Mouse (Mus musculus) forebrain, embryonic 15.5 days (tissue): Measurements from ENCODE around the gene Ppil1. TPM values are rescaled to one million over a fixed set of nuclear protein-coding genes. Genes with fewer than 3 reads are reported as not detected.
"Not testable (repeated sequence)": the region's sequence is repeated elsewhere in the genome, so short reads cannot be mapped to it uniquely, and the experiment has no call there.

ENCODE experiments used
- ATAC-seq: fragments of 200-750 bp; cut with Nextera tagmentation; replicated peaks from 2 replicates; pipeline ENCODE4 v1.8.0; 2017; ENCODE audit warnings: mild to moderate bottlenecking, moderate TSS enrichment, moderate library complexity
- H3K27ac ChIP-seq: fragments of 300-500 bp; sonication (generic); replicated peaks from 2 replicates; pipeline ENCODE4 v1.5.1; 2015; ENCODE audit warnings: mild to moderate bottlenecking, inconsistent platforms
- H3K27me3 ChIP-seq: fragments of 300-500 bp; sonication (generic); 2 replicates; pipeline ENCODE4 v1.6.1; 2015; ENCODE audit warnings: inconsistent platforms
- H3K36me3 ChIP-seq: fragments of 300-500 bp; sonication (generic); 2 replicates; pipeline ENCODE4 v1.6.1; 2015; ENCODE audit warnings: mild to moderate bottlenecking, inconsistent platforms
- H3K4me1 ChIP-seq: fragments of 300-500 bp; sonication (generic); 2 replicates; pipeline ENCODE4 v1.6.1; 2015; ENCODE audit warnings: inconsistent platforms
- H3K4me2 ChIP-seq: fragments of 300-500 bp; sonication (generic); replicated peaks from 2 replicates; pipeline ENCODE4 v1.6.1; 2015; ENCODE audit warnings: mild to moderate bottlenecking, inconsistent platforms
- H3K4me3 ChIP-seq: fragments of 300-500 bp; sonication (generic); 2 replicates; pipeline ENCODE4 v1.5.1; 2015; ENCODE audit warnings: mild to moderate bottlenecking, inconsistent platforms
- H3K9ac ChIP-seq: fragments of 300-500 bp; sonication (generic); replicated peaks from 2 replicates; pipeline ENCODE4 v1.6.1; 2015; ENCODE audit warnings: mild to moderate bottlenecking, inconsistent platforms
- H3K9me3 ChIP-seq: fragments of 300-500 bp; sonication (generic); 2 replicates; pipeline ENCODE4 v1.6.1; 2016; ENCODE audit warnings: inconsistent platforms
- WGBS: fragments of 180-500 bp; shearing (Covaris S2); methylation state at CpG from one replicate; pipeline ENCODE4 v1.1.7; 2015; ENCODE audit warnings: mixed read lengths; 5-methylcytosine and 5-hydroxymethylcytosine counted together
- polyA plus RNA-seq: library from polyadenylated mRNA; unstranded; fragments of >200 nt; fragmentation: Nextera tagmentation; extraction: Ambion mirVana; gene quantifications from 2 replicates; pipeline ENCODE4 v1.2.1, GENCODE M21; 2015

Gene Ppil1
- polyA plus RNA-seq, 1 experiment from 2014 or later = 128 TPM

DNA sequence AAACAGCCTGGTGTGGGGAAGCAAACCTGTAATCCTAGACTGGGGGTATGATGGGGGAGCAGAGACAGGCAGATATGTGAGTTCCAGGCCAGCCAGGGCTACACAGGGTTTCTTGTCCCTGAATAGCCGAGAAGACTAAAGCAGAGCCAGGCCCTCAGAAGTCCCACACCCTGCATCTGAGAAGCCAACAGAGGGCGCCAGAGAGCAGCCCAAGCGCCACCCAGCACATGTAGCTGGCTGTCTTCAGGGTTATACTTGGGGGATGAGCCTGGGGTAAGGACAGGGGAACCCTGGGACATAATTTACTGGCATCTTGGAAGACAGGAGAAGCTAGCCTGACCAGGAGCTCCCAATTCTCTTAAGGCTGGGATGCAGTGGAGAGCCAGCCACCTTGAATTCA, 4.5 kb downstream of the Ppil1 start:
- no peak overlapping the region for H3K9ac ChIP-seq
- H3K36me3 ChIP-seq = peaks cover 17% of the 10 kb centered on the region
- WGBS = 6% methylated on average over 3 of the region's 3 CpGs
- peaks cover 35% of the 10 kb centered on the region for H3K4me1 ChIP-seq
- no peak overlapping the region for H3K4me3 ChIP-seq
- no peak overlapping the region for H3K4me2 ChIP-seq
- ATAC-seq = peak; percentile 41; the same call in 1 of the 2 replicates
- H3K9me3 ChIP-seq = no peaks in the 10 kb centered on the region
- H3K27me3 ChIP-seq = no peaks in the 10 kb centered on the region
- no peak overlapping the region for H3K27ac ChIP-seq

GRCm38 (mm10) chr17:29258921-29259320, 5.1 kb downstream of the Ppil1 start:
- H3K36me3 ChIP-seq = peaks cover 17% of the 10 kb centered on the region
- H3K4me3 ChIP-seq = no peak overlapping the region
- no peak overlapping the region for H3K27ac ChIP-seq
- H3K4me2 ChIP-seq = no peak overlapping the region
- no peak overlapping the region for H3K9ac ChIP-seq
- no peak for ATAC-seq
- no peaks in the 10 kb centered on the region for H3K9me3 ChIP-seq
- H3K27me3 ChIP-seq = no peaks in the 10 kb centered on the region
- WGBS = 95% methylated on average over 2 of the region's 2 CpGs
- H3K4me1 ChIP-seq = peaks cover 31% of the 10 kb centered on the region

DNA sequence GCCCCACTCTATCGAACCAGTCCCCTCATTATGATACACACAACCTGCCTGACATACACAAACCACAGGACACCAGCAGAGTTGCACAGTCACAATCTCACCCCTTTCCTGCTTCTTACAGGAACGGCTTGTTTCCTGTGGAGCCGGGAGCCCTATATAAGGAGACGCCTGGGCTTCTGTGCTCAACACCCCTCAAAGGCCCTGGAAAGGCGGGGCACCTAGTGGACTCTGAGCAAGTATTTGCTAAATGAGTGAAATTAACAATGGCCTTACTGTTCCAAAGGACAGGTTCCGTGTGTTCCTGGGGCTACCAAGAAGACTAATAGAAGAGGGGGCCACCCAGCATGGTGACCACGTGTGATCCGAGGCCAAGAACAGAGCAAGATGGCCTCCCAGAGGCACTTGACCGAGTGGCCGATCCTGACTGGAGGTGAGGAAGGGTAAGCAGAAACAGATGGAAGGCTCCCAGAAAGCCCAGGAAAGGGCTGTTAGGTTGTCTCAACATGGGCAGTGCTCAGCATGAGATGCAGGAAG, 5.9 kb downstream of the Ppil1 start:
- Histone ChIP-seq H3K4me1 (peaks cover 27% of the 10 kb centered on the region), H3K4me2 (no peak overlapping the region), H3K4me3 (no peak overlapping the region), H3K9me3 (no peaks in the 10 kb centered on the region), H3K27ac (no peak overlapping the region), H3K9ac (no peak overlapping the region), H3K27me3 (no peaks in the 10 kb centered on the region), H3K36me3 (peaks cover 21% of the 10 kb centered on the region)
- WGBS = 91% methylated on average over 10 of the region's 10 CpGs
- ATAC-seq = no peak

- H3K4me1 ChIP-seq = peaks cover 22% of the 10 kb centered on the region
- no peak overlapping the region for H3K4me2 ChIP-seq
- no peak overlapping the region for H3K27ac ChIP-seq
- no peak overlapping the region for H3K9ac ChIP-seq
- 94% methylated on average over 10 of the region's 10 CpGs for WGBS
- H3K4me3 ChIP-seq = no peak overlapping the region
- H3K36me3 ChIP-seq = peaks cover 21% of the 10 kb centered on the region
- no peaks in the 10 kb centered on the region for H3K9me3 ChIP-seq
- ATAC-seq = no peak
- H3K27me3 ChIP-seq = no peaks in the 10 kb centered on the region
These were observed 6.9 kb downstream of the Ppil1 start for GRCm38 (mm10) chr17:29257001-29257511.

GRCm38 (mm10) chr17:29256507-29256906, 7.5 kb downstream of the Ppil1 start:
- Histone ChIP-seq H3K27ac (no peak overlapping the region), H3K27me3 (no peaks in the 10 kb centered on the region), H3K36me3 (peaks cover 21% of the 10 kb centered on the region), H3K9ac (no peak overlapping the region), H3K4me2 (no peak overlapping the region), H3K4me3 (no peak overlapping the region), H3K9me3 (no peaks in the 10 kb centered on the region), H3K4me1 (peaks cover 22% of the 10 kb centered on the region)
- no peak for ATAC-seq
- 88% methylated on average over 6 of the region's 6 CpGs for WGBS

DNA sequence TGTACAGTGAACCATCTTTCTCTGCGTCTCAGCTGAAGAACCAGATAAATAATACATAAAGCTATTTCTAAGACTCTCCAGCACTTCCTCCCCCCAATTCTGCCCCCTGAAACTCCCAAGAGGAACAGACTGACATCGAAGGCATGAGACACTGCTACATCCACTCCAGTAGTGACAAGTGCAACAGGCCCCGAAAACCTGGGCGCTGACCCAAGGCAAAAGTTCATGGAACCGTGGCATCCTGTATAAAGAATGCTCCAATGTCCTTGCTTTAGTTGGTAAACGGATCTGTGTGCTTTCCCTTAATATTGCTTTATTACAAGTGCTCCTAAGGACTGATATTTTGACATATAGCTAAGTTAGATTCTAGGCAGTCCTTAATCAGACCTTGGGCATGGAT, 9.2 kb downstream of the Ppil1 start:
- not testable (repeated sequence) for ATAC-seq, H3K9me3 ChIP-seq, H3K4me3 ChIP-seq, H3K9ac ChIP-seq, H3K27me3 ChIP-seq, H3K27ac ChIP-seq, H3K4me2 ChIP-seq
- Histone ChIP-seq H3K4me1 (peaks cover 22% of the 10 kb centered on the region), H3K36me3 (peaks cover 34% of the 10 kb centered on the region)
- 91% methylated on average over 6 of the region's 6 CpGs for WGBS

- Histone ChIP-seq H3K4me3 (no peak overlapping the region), H3K36me3 (peaks cover 37% of the 10 kb centered on the region), H3K4me2 (no peak overlapping the region), H3K4me1 (peaks cover 16% of the 10 kb centered on the region), H3K9me3 (no peaks in the 10 kb centered on the region), H3K27me3 (no peaks in the 10 kb centered on the region), H3K9ac (no peak overlapping the region), H3K27ac (no peak overlapping the region)
- ATAC-seq = no peak
- 88% methylated on average over 9 of the region's 9 CpGs for WGBS
These were observed 10.3 kb downstream of the Ppil1 start for GRCm38 (mm10) chr17:29253684-29254083.

DNA sequence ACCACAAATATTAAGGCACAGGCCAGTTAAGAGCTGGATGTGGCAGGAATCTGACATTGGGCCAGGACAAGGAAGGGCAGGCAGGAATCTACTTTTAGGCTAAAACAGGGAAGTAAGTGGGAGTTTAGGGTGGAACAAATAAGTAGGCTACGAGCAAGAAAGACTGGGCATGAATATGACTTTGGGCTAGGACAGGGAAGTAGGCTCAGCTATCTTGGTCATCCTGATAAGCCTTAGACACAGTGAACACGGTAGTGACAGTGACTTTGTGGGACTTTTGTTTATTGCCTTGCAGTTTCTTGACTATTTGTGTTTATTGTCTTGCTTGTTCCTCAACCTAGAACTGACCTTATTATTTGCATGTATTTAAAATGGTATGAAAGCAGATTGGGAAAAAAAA, 10.8 kb downstream of the Ppil1 start:
- Histone ChIP-seq H3K4me1 (peaks cover 16% of the 10 kb centered on the region), H3K9ac (no peak overlapping the region), H3K36me3 (peaks cover 34% of the 10 kb centered on the region), H3K27ac (no peak overlapping the region), H3K27me3 (no peaks in the 10 kb centered on the region), H3K4me3 (no peak overlapping the region), H3K4me2 (no peak overlapping the region), H3K9me3 (no peaks in the 10 kb centered on the region)
- WGBS = 85% methylated on average over 2 of the region's 2 CpGs
- ATAC-seq = no peak

- Histone ChIP-seq H3K27ac (no peak overlapping the region), H3K27me3 (no peaks in the 10 kb centered on the region), H3K9ac (no peak overlapping the region), H3K9me3 (no peaks in the 10 kb centered on the region), H3K4me2 (no peak overlapping the region), H3K4me1 (peaks cover 16% of the 10 kb centered on the region), H3K36me3 (peaks cover 23% of the 10 kb centered on the region), H3K4me3 (no peak overlapping the region)
- no peak for ATAC-seq
- WGBS = 55% methylated on average over 15 of the region's 15 CpGs
These were observed 12.2 kb downstream of the Ppil1 start for GRCm38 (mm10) chr17:29251608-29252390.

- not testable (repeated sequence) for H3K27ac ChIP-seq
- peaks cover 23% of the 10 kb centered on the region for H3K36me3 ChIP-seq
- WGBS = 86% methylated on average over 14 of the region's 14 CpGs
These were observed 13.0 kb downstream of the Ppil1 start for GRCm38 (mm10) chr17:29251006-29251405.

GRCm38 (mm10) chr17:29249512-29249911, 14.5 kb downstream of the Ppil1 start:
- H3K4me3 ChIP-seq = no peak overlapping the region
- WGBS = 64% methylated on average over 9 of the region's 9 CpGs
- H3K9ac ChIP-seq = no peak overlapping the region
- ATAC-seq = no peak
- H3K4me1 ChIP-seq = peaks cover 30% of the 10 kb centered on the region
- no peaks in the 10 kb centered on the region for H3K9me3 ChIP-seq
- no peak overlapping the region for H3K4me2 ChIP-seq
- H3K36me3 ChIP-seq = peaks cover 23% of the 10 kb centered on the region
- no peaks in the 10 kb centered on the region for H3K27me3 ChIP-seq
- no peak overlapping the region for H3K27ac ChIP-seq

More at GRCm38 (mm10) chr17:29251006-29251405, 13.0 kb downstream of the Ppil1 start:
- not testable (repeated sequence) for H3K9ac ChIP-seq, H3K27me3 ChIP-seq, H3K9me3 ChIP-seq, ATAC-seq, H3K4me2 ChIP-seq, H3K4me3 ChIP-seq
- peaks cover 16% of the 10 kb centered on the region for H3K4me1 ChIP-seq

DNA sequence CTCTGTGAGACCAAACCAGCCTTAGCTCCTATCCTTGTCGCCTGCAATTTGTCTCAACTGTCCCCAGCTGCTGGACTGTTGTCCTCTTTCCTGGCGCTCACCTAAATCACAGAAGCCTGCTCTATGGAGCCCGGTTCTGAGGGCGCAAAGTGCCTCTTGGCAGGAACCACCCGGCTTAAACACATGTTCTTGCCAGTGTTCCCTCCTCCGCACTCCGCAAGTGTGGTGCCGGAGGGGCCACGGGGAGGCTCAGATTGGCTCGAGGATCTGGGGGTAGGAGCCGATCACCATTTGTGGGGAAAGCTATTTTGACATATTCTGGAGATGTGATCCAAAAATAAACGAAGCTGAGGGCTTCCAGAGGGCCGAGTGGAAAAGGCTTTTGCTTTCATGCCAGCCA, 16.1 kb downstream of the Ppil1 start:
- 77% methylated on average over 13 of the region's 13 CpGs for WGBS
- Histone ChIP-seq H3K4me2 (no peak overlapping the region), H3K9me3 (no peaks in the 10 kb centered on the region), H3K36me3 (peaks cover 19% of the 10 kb centered on the region), H3K4me3 (no peak overlapping the region), H3K27me3 (no peaks in the 10 kb centered on the region), H3K27ac (no peak overlapping the region), H3K4me1 (peaks cover 32% of the 10 kb centered on the region), H3K9ac (no peak overlapping the region)
- ATAC-seq = no peak
